Mouse (Mus musculus) CD4-positive, CD25-positive, alpha-beta regulatory T cell, adult 2 months (primary cell): Measurements from ENCODE around the gene Neurog3.

Source experiments
- DNase-seq: peaks from one replicate; pipeline ENCODE4 v3.0.0-alpha.2; 2012; ENCODE audit warnings: low read depth, low spot score

Neurog3 gene

GRCm38 (mm10) chr10:62132691-62133281 is at the start of gene Neurog3:
Gene Neurog3 (plus strand): TSS chr10:62133090.
- DNase-seq = no peak

GRCm38 (mm10) chr10:62086044-62086443 is 46.8 kb upstream of the Neurog3 start:
- DNase-seq = no peak

- no peak for DNase-seq
Observed at GRCm38 (mm10) chr10:62086826-62087225, 46.1 kb upstream of the Neurog3 start.

- no peak for DNase-seq
Observed at GRCm38 (mm10) chr10:62088411-62088810, 44.5 kb upstream of the Neurog3 start.

GRCm38 (mm10) chr10:62089071-62089470 is 43.8 kb upstream of the Neurog3 start:
- DNase-seq = no peak

- DNase-seq = no peak
Observed at GRCm38 (mm10) chr10:62089486-62089885, 43.4 kb upstream of the Neurog3 start.

- no peak for DNase-seq
Observed at GRCm38 (mm10) chr10:62093903-62094302, 39.0 kb upstream of the Neurog3 start.

GRCm38 (mm10) chr10:62094401-62094800 is 38.5 kb upstream of the Neurog3 start:
- no peak for DNase-seq

GRCm38 (mm10) chr10:62099749-62100403 is 33.0 kb upstream of the Neurog3 start:
- DNase-seq = no peak

- peak; percentile 54 for DNase-seq
Observed at GRCm38 (mm10) chr10:62101504-62102439, 31.1 kb upstream of the Neurog3 start.

GRCm38 (mm10) chr10:62104835-62105576 is 27.9 kb upstream of the Neurog3 start:
- DNase-seq = peak; percentile 67

GRCm38 (mm10) chr10:62107048-62107447 is 25.8 kb upstream of the Neurog3 start:
- DNase-seq = no peak

- DNase-seq = peak; percentile 77
Observed at GRCm38 (mm10) chr10:62110504-62111206, 22.2 kb upstream of the Neurog3 start.

GRCm38 (mm10) chr10:62111207-62111576 is 21.7 kb upstream of the Neurog3 start:
- no peak for DNase-seq

- DNase-seq = no peak
Observed at GRCm38 (mm10) chr10:62113865-62114647, 18.8 kb upstream of the Neurog3 start.

- DNase-seq = no peak
Observed at GRCm38 (mm10) chr10:62127137-62127536, 5.8 kb upstream of the Neurog3 start.

GRCm38 (mm10) chr10:62127711-62128231 is 5.1 kb upstream of the Neurog3 start:
- no peak for DNase-seq

GRCm38 (mm10) chr10:62128316-62128951 is 4.5 kb upstream of the Neurog3 start:
- no peak for DNase-seq

GRCm38 (mm10) chr10:62135696-62136470 is 3.0 kb downstream of the Neurog3 start:
- no peak for DNase-seq
